Mouse (Mus musculus) T-cell, adult 2 months (primary cell): ENCODE data around the gene Trip13.
A peak's percentile ranks its signal among the peaks of the same experiment; 100 is the strongest.

Experiments
- DNase-seq: peaks from one replicate; pipeline ENCODE4 v3.0.0; 2022; ENCODE audit warnings: low spot score

Trip13 gene

DNA sequence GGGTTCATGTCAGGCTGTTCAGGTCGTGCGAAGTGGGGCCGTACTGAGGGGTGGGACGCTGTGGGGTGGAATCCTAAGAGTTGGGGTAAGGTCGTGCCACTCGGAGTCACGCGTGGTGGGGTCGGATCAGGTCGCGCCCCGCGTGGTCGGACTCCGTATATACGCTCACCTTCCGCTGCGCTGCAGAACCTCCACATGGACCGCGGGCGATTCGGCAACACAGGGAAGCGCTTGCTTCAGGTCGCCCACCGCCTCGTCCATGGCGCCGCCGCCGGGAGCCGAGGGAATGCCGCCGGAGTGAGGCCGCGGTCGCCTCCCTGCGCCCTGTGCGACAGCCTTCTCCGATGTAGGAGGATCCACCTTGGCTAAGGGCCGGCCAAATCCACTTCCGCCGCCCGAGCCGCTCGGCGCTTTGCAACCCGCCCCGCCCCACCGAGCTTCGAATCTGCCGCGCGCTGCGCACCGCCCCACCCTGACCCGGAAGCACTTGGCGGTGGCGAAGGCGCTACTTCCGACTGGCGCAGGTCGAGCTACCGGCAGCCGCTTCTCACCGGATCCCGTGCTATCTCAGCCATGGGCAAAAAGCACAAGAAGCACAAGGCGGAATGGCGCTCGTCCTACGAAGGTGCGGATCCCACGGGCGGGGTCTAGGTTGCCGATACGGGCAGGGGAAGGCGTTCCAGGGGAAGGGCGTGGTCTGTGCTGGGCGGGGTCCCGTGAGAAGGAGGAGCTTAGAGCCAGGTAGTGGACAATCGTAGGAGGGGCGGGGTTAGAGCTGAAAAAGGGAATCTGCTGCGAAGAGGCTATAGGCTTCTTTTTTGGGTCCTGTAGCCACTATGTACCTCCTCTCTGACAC lies at the start of gene Trip13, which contains the start of gene Brd9:
Gene Trip13, minus strand, starts transcription at position 464 of the 856 bp plus-strand sequence.
Gene Brd9, plus strand, starts transcription at position 491 of the 856 bp plus-strand sequence.
- peak; percentile 92 for DNase-seq

DNA sequence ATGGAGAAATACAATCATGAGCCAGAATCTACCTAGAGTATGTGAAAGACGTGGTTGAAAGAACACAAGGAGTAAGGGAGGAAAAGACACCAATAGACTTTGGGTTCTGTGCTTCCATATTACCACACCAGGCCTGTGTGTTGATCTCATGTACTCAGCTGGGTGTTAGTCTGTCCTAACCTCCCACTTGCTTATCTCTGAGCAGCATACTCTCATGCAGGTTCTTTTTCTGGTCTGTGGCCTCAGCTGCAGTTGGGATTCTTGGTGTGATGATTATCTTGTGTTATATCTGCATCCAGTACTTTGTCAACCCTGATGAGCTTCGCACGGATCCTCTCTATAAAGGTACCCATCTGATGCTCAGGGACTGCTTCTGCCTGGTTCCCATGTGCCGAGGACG lies 39.4 kb upstream of the Trip13 start:
- DNase-seq: no peak

DNA sequence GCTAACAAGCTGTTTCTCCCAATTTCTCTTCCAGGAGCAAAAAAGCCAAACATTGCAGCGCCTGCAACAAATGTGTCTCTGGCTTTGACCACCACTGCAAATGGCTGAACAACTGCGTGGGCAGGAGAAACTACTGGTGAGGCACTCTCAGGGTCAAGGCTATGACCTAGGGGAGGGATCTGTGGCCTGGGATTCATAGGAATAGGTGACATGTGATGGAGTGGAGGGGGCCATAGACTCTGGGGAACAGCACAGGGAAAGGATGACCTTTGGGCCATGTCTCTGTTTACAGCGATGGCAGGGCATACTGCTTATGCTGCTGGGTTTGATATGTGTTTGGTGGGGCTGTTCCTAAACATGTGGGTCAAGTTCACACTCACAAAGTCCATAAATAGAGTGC lies 36.9 kb upstream of the Trip13 start:
- DNase-seq: no peak

DNA sequence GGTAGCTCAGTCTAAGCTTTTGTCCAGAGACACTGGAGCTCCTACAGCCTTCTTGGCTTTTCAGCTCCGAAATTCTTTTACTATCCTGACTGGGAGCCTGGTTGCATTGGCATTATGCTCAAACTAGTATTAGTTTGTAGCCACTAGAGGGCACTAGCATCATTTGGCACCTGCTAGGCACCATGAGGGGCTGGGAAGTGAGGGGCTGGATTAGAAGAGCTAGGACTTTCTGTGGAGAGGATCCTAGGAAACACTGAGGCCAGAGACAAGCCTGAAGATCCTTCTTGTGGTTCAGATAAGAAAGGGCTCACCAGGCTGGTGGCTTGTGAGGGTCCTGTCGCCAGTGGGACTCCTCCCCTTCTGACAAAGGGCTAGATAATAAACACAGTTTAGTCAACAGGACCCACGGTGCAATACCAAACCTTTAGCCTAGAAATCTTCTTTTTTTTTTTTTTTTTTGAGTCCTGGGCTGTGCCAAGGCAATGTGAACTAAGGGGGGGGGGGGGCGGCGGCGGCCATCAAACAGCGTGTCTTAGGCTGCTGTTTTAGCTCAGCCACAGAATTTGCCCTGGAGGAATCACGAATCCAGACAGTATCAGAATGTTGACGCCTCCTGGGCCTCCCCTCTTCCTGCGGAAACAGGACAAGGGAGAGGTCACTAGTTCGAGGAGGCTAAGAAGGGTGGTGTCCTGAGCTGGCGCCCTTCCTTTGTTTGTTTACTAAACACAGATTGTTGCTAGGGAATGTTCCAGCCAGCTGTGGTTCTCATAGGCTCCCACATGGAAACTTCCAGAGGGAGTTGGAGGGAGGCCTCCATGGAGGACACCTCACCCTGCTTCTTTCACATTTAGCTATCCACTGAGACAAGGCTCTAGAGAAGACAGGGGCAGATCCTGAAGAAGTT lies 33.2 kb upstream of the Trip13 start:
- peak; percentile 6 for DNase-seq

DNA sequence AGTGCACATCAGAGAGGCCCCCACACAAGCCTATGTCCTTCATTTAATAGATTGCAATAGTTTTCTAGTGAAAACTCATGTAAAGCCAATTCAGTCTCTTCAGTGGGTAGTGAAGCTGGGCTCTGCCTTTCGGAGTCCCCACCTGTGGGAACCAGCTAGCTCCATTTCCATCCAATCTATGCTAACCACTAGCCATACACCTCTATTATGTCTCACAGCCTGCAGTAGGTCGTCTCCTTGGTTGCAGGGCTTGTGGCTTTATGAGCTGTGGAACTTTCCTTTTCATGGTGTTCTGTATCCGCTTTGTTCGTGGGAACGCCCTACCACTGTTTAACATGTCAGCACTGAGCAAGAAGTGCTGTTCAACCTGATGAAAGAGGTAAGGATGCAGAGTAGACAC lies 26.0 kb upstream of the Trip13 start, which contains the start of gene Zdhhc11:
Gene Zdhhc11, plus strand, starts transcription at position 301 of the 400 bp plus-strand sequence.
- no peak for DNase-seq

DNA sequence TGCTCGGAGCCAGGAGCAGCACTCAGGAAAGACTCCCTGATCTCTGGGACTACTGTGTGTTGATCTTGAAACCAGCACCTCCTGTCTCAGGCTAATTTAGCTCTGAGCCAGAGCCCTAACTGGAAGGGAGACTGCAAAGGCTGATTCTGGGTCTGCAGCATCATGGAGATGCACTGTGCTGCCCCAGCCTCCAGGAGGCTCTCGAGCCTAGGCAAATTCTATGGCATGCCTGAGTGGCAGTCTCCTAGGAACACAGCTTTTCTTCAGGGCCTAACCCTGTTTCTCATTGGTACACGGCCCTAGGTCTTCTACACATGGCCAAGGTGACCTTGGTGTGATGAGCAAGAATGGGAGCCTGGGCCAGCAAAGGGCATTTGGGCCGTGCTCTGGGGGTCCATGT lies 23.6 kb upstream of the Trip13 start:
- no peak for DNase-seq

DNA sequence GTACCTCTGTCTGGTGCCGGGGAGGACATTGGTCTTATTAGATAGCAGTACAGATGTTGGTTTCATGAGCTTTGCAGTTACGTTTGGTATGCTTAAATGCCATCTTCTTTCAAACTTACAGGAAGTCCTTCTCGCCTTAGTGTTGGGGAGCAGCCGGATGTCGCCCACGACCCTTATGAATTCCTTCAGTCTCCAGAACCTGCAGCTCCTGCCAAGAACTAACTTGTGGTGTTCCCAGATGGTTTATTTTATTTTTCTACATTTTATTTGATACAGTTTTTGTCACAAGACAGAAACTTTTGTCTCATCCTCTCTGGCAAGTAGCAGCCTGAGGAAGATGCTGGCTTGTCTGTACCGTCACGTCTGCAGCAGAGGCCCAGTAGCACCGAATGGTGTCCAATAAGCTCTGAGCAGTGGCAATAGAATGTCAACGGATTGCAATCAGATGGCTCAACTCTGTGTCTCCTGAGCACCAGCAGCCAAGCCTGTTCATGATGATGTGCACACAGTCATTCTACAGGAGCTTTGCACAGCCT lies 22.6 kb upstream of the Trip13 start:
- no peak for DNase-seq

DNA sequence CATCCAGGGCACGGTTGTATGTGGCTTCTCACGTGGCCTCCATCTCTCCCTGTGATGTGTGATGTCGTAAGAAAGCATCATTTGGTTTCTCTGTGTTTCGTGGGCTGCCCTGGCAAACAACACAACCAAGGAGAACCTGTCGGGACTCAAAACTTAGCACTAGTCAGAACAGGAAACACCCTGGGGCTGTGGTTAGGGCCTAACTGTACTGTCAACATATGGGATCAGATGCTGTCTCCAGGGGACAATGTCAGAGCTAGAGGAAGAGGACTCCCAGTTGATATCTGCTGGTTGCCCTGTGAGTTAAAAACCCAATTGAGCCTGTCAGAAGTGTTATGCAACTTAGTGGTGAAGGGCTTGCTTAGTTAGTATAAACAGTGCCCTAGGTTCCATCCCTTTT lies 17.9 kb upstream of the Trip13 start:
- no peak for DNase-seq

DNA sequence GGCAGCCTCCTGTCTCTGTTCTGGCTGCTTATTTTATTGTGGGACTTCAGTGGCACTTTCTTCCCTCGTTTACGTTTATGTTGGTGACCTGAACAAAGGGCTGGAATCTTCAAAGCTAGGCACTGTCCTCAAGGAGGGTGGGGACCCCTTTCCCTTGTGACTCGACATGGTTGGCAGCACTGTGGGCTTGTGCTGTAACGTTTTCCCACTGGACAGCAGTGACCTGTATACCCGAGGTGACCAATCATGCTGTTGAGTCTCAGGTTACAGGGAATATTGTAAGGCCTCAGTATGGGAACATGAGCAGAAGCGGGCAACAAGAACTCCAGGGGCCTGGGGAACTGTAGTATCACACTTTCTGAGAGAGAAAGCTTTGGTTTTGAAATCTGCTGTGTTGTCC lies 17.1 kb upstream of the Trip13 start:
- no peak for DNase-seq

DNA sequence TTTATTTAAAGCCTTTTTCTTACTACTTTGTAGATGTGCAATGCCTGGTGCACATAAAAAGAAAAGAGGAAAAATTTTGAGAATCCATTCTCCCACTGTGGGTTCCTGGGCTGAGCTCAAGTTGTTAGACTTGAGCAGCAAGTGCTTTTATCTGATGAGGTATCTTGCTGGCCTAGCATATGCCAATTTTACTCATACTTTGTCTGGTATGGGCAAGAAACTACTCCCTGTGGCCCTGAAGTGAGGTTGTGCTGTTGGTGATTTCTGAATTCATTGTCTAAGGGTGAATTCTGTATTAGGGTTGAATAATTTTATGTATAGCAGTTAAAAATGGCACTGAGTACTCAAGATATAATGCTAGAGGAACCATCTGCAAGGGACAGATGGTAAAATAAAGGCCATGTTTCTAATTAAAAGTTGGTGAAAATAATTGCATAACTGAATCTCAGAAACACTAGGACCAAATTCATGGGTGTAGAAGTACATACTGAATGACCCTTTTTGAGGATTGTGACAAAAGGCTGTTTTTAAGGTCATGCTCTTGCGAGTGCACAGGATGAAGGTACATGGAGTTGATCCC lies 16.1 kb upstream of the Trip13 start:
- DNase-seq: no peak

DNA sequence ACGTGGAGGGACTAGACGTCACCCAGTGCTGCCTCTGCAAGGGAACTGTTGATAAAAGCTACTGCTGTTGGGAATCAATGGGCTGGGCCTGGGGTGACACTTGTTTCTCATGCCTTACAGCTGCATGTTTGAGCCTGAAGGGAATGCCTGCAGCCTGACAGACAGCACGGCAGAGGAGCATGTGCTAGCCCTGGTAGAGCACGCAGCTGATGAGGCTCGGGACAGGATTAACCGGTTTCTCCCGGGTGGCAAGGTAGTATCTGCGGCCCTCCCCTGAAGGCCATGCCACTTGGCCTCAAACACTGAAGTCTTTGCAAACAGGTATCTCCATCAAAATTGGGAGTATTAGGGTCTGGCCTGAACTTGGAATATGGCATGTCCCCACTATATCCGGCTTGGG lies 7.0 kb upstream of the Trip13 start:
- no peak for DNase-seq

DNA sequence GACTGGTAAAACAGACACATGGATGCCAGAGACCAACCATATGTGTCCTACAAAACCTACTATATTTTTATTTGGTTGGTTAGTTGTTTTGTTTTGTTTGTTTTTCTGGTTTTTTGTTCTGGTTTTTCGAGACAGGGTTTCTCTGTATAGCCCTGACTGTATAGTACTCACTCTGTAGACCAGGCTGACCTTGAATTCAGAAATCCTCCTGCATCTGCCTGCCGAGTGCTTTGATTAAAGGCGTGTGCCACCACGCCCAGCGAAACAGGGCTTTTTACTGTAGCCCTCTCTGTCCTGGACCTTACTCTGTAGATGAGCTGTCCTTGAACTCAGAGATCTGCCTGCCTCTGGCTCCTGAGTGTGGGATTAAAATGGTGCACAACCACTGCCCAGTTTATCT lies 1.5 kb upstream of the Trip13 start:
- no peak for DNase-seq

DNA sequence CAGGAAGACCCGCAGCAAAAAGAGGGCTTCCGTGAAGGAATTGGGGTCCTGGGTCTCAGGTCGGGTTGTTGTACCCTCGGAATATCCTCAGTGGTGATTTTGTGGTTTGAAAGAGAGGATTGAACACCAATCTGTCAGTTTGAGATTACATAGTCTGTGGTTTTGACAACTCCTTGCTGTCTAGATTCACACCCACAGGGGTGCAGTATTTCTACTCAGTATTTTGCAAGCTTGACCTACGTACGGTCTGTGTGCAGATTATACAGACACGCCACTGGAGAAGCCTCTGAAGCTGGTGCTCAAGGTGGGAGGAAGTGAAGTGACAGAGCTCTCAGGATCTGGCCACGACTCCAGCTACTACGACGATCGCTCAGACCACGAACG lies 585 bp upstream of the Trip13 start:
- no peak for DNase-seq

DNA sequence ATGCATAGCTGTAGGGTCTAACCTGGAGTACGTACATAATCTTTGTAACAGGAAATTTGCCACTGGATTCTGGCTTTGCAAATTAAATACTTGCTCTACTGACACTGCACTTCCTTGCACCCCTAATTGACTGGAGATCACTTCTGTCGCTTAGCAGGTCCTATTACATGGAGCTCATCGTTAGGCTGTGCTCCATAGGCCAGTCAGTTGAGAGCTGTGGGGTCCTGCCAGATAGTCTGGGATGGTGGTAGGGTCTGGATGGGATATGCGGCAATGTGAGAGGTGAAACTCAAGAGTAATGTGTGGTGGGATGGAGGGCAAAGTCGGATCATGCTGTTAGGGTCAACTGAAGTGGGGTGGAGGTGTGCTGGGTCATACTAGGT lies 655 bp downstream of the Trip13 start:
- no peak for DNase-seq

DNA sequence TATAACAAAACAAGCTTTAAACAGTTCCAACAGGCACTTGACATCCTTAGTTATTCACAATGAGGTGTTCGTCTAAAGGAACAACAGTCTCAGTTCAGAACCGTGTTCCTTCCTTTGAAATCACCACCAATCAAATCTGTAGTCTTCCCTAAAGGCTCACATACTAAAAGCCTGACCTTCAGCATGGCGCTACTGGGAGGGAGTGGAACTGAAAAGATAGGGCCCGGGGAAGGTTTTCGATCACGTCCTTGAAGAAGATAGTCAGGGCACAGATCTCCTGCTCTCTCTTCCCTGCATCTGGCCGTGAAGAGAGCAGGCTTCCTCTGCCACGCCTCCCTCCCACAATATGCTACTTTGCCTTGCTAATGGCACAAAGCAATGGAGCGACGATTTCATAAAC lies 5.4 kb downstream of the Trip13 start:
- no peak for DNase-seq

DNA sequence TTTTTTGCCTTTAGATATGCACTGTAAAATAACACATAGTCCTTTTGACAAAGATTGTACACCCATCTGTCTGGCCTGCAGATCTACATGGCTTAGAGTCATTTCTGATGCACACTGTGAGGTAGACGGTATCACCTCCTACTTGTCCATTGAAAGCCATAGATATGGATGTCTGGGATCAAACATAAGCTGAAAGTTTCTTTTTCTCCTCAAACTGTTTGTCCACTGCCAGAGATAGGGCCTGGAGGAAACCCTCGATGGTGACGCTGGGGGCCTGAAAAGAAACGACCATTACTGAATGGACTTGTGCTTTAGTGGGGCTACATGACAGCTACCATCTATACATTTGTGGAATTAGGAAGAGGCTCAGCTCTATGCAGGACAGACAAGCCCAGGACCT lies 24.5 kb downstream of the Trip13 start:
- DNase-seq: no peak

DNA sequence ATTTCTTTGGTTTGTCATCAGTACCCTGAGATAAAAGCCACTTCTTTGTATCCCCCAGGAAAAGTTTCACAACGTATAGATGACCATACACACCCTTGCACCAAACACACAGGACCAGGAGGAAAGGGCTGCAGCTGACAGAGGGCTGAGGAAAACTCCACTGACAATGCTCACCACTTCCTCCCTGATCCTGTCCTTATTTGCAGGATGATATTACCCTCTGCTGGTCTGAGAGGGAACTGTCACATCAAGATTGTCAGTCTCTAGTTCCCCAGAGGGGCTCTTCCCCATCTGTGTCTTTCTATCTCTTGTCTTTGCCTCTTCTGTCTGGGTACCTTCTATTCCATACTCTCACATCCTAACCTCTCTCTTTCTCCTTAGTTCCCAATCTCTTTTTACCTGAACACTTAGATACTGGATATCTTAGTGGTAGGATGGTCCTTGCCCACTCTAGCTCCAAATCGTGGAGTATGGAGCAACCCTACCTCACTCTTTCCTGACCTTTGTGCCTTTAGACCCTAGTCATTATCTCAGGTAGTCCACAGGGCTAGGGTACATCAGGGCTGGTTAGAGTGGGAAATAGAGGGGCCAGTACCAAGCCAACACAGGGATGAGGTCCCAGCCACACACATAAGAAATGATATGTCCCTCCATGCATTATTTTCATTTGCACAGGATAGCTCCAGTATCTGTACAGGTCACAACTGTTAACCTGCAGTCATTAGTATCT lies 29.7 kb downstream of the Trip13 start:
- peak; percentile 16 for DNase-seq

DNA sequence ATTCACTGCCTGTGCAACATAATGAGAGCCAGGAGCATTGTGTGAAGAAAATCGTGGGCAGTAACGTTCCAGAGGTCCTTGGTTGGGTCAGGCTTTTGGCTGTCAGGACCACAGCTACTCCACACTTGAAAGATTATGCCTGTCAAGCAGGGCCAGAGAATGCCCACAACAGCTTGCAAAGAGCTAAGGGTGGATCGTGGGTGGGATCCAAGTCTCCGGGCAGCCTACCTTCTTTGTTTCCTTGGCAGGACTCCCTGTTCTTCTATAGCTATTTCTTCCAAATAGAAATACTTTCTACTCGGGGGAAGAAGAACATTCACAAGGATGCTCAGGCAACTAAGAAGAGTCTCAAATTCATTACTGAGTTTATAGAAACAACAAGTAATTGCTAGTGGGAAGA lies 30.4 kb downstream of the Trip13 start:
- no peak for DNase-seq

DNA sequence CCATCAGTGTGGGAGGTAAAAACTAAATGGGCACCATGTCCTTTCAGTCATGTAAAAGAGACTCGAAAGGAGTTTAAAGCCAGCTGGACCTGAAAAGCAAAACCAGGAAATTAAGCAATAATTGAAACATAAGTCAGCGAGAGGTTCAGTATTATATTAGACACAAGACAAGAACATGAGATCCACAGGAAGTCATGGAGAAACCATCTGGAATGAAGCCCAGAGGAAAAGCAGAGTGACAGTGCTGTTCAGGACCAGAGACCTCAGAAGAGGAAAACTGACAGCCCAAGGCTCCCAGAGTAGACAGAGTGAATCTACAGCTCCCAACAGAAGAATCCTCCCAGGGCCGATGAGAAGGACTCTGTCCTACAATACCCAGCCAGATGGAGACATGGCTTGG lies 40.0 kb downstream of the Trip13 start:
- DNase-seq: no peak

DNA sequence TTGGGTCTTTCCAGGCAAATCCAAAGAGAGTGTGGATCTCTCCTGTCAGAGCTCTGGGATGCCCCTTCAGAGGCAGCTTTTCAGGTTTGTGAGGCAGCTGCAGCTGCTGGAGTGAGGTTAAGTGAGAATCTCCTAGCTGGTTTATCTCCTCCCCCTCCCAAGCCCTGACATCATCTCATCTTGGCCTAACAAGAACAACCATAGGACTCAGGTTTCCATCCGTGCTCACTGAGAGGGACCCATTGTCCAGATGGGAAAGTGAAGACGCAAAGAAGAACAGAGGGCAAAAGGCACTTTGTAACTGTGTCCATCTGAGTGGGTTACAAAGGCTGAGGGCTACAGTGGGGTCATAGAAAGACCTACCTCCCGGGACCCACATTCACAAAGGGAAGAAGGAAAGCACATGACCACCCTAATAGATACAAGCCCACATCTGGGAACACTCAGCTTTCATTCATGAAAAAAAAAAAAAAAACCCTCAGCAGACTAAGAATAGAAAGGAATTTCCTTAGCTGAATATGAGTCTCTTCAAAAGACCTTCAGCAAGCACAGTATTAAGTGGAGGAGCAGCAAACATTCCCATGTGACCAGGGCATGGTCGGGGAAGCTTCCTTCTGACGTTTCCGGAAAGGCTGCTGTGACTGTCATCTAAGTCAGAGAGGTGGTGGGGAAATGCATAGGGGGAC lies 44.9 kb downstream of the Trip13 start:
- no peak for DNase-seq

DNA sequence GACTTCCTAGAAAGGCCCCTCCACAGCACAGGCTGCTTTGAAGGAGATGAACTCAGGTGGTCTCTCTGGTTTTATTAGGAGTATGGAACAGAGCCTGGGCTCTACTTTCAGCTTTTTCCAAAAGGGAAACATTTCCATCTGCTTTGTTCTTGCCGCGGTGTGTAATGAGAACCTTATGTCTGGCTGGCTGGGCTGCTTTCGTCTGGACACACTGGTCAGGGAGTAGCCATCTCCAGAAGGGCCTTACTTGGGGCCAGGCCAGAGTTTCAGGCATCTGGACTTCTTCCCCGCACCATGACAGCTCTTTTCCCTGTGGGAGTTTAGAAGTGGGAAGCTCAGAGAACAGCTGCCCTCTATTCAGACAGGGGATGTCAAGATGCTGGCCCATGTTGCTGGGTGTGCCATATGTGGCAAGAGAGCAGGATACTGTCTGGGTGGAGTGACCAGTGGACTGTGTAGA lies 50.1 kb downstream of the Trip13 start:
- DNase-seq: no peak
